Mouse (Mus musculus) neural tube, embryonic 13.5 days (tissue): ENCODE data around the gene 4933428G20Rik. TPM values are rescaled to one million over a fixed set of nuclear protein-coding genes. Genes with fewer than 3 reads are reported as not detected.

ENCODE experiments used
- ATAC-seq: fragments of 200-750 bp; cut with Nextera tagmentation; 2 replicates; pipeline ENCODE4 v1.8.0; 2017; ENCODE audit warnings: low read depth, mild to moderate bottlenecking, moderate TSS enrichment, moderate library complexity
- H3K27ac ChIP-seq: fragments of 300-500 bp; sonication (generic); replicated peaks from 2 replicates; pipeline ENCODE4 v1.5.1; 2015; ENCODE audit warnings: moderate library complexity, mild to moderate bottlenecking, inconsistent platforms
- H3K27me3 ChIP-seq: fragments of 300-500 bp; sonication (generic); 2 replicates; pipeline ENCODE4 v1.6.1; 2015; ENCODE audit warnings: mild to moderate bottlenecking, inconsistent platforms
- H3K36me3 ChIP-seq: fragments of 300-500 bp; sonication (generic); 2 replicates; pipeline ENCODE4 v1.6.1; 2015; ENCODE audit warnings: mild to moderate bottlenecking, inconsistent platforms
- H3K4me1 ChIP-seq: fragments of 300-500 bp; sonication (generic); replicated peaks from 2 replicates; pipeline ENCODE4 v1.6.1; 2015; ENCODE audit warnings: inconsistent platforms
- H3K4me2 ChIP-seq: fragments of 300-500 bp; sonication (generic); 2 replicates; pipeline ENCODE4 v1.6.1; 2015; ENCODE audit warnings: inconsistent platforms, mild to moderate bottlenecking, moderate library complexity
- H3K4me3 ChIP-seq: fragments of 300-500 bp; sonication (generic); 2 replicates; pipeline ENCODE4 v1.5.1; 2015; ENCODE audit warnings: mild to moderate bottlenecking, inconsistent platforms
- H3K9ac ChIP-seq: fragments of 300-500 bp; sonication (generic); 2 replicates; pipeline ENCODE4 v1.6.1; 2015; ENCODE audit warnings: moderate library complexity, mild to moderate bottlenecking, inconsistent platforms
- H3K9me3 ChIP-seq: fragments of 300-500 bp; sonication (generic); 2 replicates; pipeline ENCODE4 v1.6.1; 2016; ENCODE audit warnings: inconsistent platforms
- WGBS: fragments of 180-500 bp; shearing (Covaris S2); methylation state at CpG from one replicate; pipeline ENCODE4 v1.1.7; 2015; 5-methylcytosine and 5-hydroxymethylcytosine counted together
- polyA plus RNA-seq: library from polyadenylated mRNA; unstranded; fragments of >200 nt; fragmentation: Nextera tagmentation; extraction: Ambion mirVana; gene quantifications from 2 replicates; pipeline ENCODE4 v1.2.1, GENCODE M21; 2015

Gene 4933428G20Rik
- polyA plus RNA-seq, 1 experiment from 2014 or later: 0.81 TPM

GRCm38 (mm10) chr11:97539622-97540021 is 39.5 kb upstream of the 4933428G20Rik start:
- H3K4me2 ChIP-seq: no peak overlapping the region
- peaks cover 66% of the 10 kb centered on the region for H3K4me1 ChIP-seq

GRCm38 (mm10) chr11:97537580-97538089 is 37.5 kb upstream of the 4933428G20Rik start:
- H3K4me2 ChIP-seq: peak overlapping the region; percentile 56
- H3K36me3 ChIP-seq: peaks cover 28% of the 10 kb centered on the region
- ATAC-seq: no peak
- WGBS: 21% methylated on average over 12 of the region's 12 CpGs
- peaks cover 90% of the 10 kb centered on the region for H3K27me3 ChIP-seq
- H3K4me1 ChIP-seq: peaks cover 62% of the 10 kb centered on the region
- peak overlapping the region; percentile 57; the same call in 1 of the 2 replicates for H3K9ac ChIP-seq
- H3K4me3 ChIP-seq: no peak overlapping the region
- no peak overlapping the region for H3K27ac ChIP-seq
- no peaks in the 10 kb centered on the region for H3K9me3 ChIP-seq

More at GRCm38 (mm10) chr11:97539622-97540021, 39.5 kb upstream of the 4933428G20Rik start:
- no peak for ATAC-seq
- Histone ChIP-seq H3K36me3 (peaks cover 19% of the 10 kb centered on the region; the same call in 1 of the 2 replicates), H3K9ac (no peak overlapping the region), H3K9me3 (no peaks in the 10 kb centered on the region), H3K27me3 (peaks cover 83% of the 10 kb centered on the region), H3K27ac (no peak overlapping the region), H3K4me3 (no peak overlapping the region)
- 45% methylated on average over 5 of the region's 5 CpGs for WGBS

GRCm38 (mm10) chr11:97536835-97537579 is 36.9 kb upstream of the 4933428G20Rik start:
- H3K27me3 ChIP-seq: peaks cover 91% of the 10 kb centered on the region
- ATAC-seq: peak; percentile 30
- H3K4me3 ChIP-seq: peak overlapping the region; percentile 26
- peak overlapping the region; percentile 57; the same call in 1 of the 2 replicates for H3K9ac ChIP-seq
- H3K4me2 ChIP-seq: peak overlapping the region; percentile 56
- no peaks in the 10 kb centered on the region for H3K9me3 ChIP-seq
- H3K27ac ChIP-seq: no peak overlapping the region
- 3% methylated on average over 36 of the region's 36 CpGs for WGBS
- H3K36me3 ChIP-seq: peaks cover 23% of the 10 kb centered on the region
- peaks cover 61% of the 10 kb centered on the region for H3K4me1 ChIP-seq

DNA sequence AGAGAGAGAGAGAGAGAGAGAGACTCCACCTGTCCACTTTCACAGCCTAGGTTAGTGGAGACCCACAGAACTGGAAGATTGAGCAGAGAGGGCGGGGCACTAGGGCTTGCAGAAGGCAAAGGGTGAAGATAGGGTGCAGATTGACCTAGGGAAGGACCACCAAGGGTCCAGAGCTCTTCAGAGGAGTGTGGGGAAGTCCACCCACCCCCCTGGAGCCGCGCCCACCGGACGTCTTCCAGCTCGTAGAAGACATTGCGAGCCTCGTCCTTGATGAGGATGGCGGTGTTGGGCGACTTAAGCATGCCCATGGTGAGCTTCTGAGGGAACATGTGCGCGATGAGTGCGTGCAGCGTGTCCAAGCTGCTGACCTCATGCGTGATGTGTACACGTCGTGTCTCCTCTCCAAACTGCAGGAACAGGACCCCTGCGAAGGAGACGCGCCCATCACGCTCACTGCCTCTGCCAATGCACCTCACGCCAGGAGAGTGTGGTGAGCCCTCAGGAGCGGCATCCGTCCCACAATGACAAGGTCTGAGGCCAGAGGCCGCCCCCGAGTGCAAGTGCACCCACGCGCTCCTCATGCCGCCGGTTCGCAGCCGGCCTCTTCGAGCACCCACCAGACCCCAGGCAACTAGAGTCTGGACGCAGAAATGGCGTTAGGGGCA is 36.1 kb upstream of the 4933428G20Rik start:
- Histone ChIP-seq H3K36me3 (peaks cover 18% of the 10 kb centered on the region), H3K27ac (no peak overlapping the region), H3K9me3 (no peaks in the 10 kb centered on the region), H3K4me2 (peak overlapping the region; percentile 56), H3K4me3 (peak overlapping the region; percentile 26), H3K4me1 (peaks cover 67% of the 10 kb centered on the region), H3K9ac (0 out of 2 replicates have a peak overlapping the region, but pooled peaks have one; percentile 57), H3K27me3 (peaks cover 85% of the 10 kb centered on the region)
- WGBS: 16% methylated on average over 35 of the region's 35 CpGs
- ATAC-seq: no peak

GRCm38 (mm10) chr11:97535660-97536059 is 35.5 kb upstream of the 4933428G20Rik start:
- H3K4me1 ChIP-seq: peaks cover 62% of the 10 kb centered on the region
- no peak overlapping the region for H3K4me2 ChIP-seq
- no peak for ATAC-seq
- no peaks in the 10 kb centered on the region for H3K9me3 ChIP-seq
- no peak overlapping the region for H3K27ac ChIP-seq
- WGBS: 43% methylated on average over 5 of the region's 5 CpGs
- no peak overlapping the region for H3K9ac ChIP-seq
- peaks cover 18% of the 10 kb centered on the region for H3K36me3 ChIP-seq
- H3K27me3 ChIP-seq: peaks cover 81% of the 10 kb centered on the region
- H3K4me3 ChIP-seq: no peak overlapping the region

GRCm38 (mm10) chr11:97535308-97535630 is 35.1 kb upstream of the 4933428G20Rik start:
- WGBS: 23% methylated on average over 5 of the region's 5 CpGs
- Histone ChIP-seq H3K27me3 (peaks cover 83% of the 10 kb centered on the region), H3K4me3 (no peak overlapping the region), H3K9ac (no peak overlapping the region), H3K36me3 (peaks cover 18% of the 10 kb centered on the region), H3K27ac (no peak overlapping the region), H3K4me1 (peaks cover 58% of the 10 kb centered on the region), H3K4me2 (no peak overlapping the region), H3K9me3 (no peaks in the 10 kb centered on the region)
- no peak for ATAC-seq

DNA sequence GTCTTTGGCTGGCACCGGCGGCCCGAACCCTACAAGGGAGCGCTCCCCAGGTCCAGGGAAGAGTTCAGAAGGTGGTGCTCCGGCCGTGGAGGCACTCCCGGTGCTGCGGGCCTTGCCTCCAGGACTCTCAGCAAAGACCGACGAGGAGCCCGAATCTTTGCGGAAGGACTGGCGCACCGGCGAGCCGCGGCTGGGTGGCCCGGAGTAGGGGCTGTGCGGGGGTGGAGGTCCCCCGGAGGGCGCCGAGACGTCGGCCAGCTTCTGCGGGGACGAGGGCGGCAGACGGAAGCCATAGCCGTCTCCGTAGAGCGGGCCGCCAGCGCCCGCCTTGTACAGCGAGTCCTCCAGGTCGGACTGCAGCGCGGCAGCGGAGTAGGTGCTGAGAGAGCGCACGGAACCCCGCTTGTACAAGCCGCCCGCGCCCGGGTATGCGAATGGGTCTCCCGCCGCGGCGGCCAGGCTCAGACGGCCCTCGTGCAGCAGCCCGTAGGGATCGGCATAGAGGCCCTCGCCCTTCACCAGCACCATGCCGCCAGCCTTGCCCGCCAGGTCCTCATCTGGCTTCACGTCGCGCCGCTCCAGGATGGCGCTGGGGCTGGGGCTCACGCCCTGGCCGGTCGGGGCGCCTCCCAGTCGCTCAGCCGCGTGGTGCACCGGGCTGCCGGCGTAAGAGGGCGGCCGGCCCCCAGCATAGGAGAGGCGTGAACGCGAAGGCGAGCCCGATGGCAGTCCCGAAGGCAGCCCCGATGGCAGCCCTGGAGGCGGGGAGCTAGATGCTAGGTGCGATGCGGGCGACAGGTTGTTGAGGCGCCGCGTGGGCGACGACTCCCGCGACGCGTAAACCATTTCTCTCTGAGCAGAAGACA is 34.5 kb upstream of the 4933428G20Rik start:
- 4% methylated on average over 89 of the region's 95 CpGs for WGBS
- peaks cover 19% of the 10 kb centered on the region for H3K36me3 ChIP-seq
- H3K4me1 ChIP-seq: peaks cover 54% of the 10 kb centered on the region
- H3K9me3 ChIP-seq: no peaks in the 10 kb centered on the region
- peak overlapping the region; percentile 30 for H3K4me2 ChIP-seq
- H3K27me3 ChIP-seq: peaks cover 84% of the 10 kb centered on the region
- H3K9ac ChIP-seq: peak overlapping the region; percentile 53; the same call in 1 of the 2 replicates
- peak overlapping the region; percentile 20 for H3K4me3 ChIP-seq
- no peak overlapping the region for H3K27ac ChIP-seq
- no peak for ATAC-seq

DNA sequence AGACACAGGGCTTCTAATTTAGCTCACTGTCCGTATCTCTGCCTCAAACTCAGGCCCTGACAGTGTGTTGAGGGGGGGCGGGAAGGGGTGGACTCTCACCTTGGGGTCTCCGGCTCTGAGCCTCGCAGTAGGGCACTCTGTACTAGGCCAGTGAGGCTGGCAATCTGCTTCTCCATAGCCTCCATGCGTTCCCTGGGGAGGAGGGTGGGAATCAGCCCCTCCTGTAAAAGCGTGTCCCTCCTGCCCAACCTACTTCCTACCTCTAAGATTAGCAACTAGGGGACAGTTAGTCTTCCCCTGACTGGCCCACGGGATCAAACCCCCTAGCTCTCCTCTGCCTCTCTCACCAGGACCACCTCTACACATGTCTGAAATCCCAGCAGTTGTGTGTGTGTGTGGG is 33.5 kb upstream of the 4933428G20Rik start:
- peaks cover 75% of the 10 kb centered on the region for H3K27me3 ChIP-seq
- 23% methylated on average over 7 of the region's 7 CpGs for WGBS
- H3K36me3 ChIP-seq: peaks cover 26% of the 10 kb centered on the region
- H3K9ac ChIP-seq: no peak overlapping the region
- no peak for ATAC-seq
- H3K4me1 ChIP-seq: peaks cover 49% of the 10 kb centered on the region
- H3K4me3 ChIP-seq: no peak overlapping the region
- no peaks in the 10 kb centered on the region for H3K9me3 ChIP-seq
- no peak overlapping the region for H3K27ac ChIP-seq
- no peak overlapping the region for H3K4me2 ChIP-seq

GRCm38 (mm10) chr11:97532950-97533582 is 32.9 kb upstream of the 4933428G20Rik start:
- no peak overlapping the region for H3K27ac ChIP-seq
- peaks cover 49% of the 10 kb centered on the region for H3K4me1 ChIP-seq
- ATAC-seq: no peak
- peak overlapping the region; percentile 26 for H3K4me2 ChIP-seq
- H3K9me3 ChIP-seq: no peaks in the 10 kb centered on the region
- no peak overlapping the region for H3K4me3 ChIP-seq
- H3K9ac ChIP-seq: no peak overlapping the region
- 5% methylated on average over 20 of the region's 20 CpGs for WGBS
- H3K36me3 ChIP-seq: peaks cover 30% of the 10 kb centered on the region
- peaks cover 69% of the 10 kb centered on the region for H3K27me3 ChIP-seq

DNA sequence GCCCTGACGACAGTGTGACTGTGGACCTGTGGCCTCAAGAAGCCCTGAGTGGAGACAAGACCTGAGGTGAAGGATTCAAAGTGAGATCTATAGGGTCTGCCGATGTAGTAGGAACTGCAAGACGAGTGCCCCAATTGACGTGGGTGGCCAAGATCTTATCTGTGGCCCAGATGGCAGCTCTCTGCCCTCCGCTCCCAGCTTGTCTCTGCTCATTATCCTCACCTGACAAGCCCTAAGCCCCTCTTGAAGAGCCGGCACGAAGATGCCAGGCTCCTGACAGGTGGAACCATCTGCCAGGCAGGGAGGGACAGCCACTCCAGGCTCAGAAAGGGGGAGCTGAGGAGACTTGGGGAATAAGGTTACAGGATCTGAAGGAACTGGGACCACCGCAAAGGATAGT is 32.2 kb upstream of the 4933428G20Rik start:
- Histone ChIP-seq H3K36me3 (peaks cover 30% of the 10 kb centered on the region), H3K27ac (no peak overlapping the region), H3K4me1 (peaks cover 41% of the 10 kb centered on the region), H3K27me3 (peaks cover 62% of the 10 kb centered on the region), H3K9ac (no peak overlapping the region), H3K4me3 (no peak overlapping the region), H3K9me3 (no peaks in the 10 kb centered on the region), H3K4me2 (peak overlapping the region; percentile 58)
- WGBS: 31% methylated on average over 8 of the region's 8 CpGs
- no peak for ATAC-seq
